Mouse (Mus musculus): ENCODE measurements at regions not wholly inside any gene's neighbourhood (a gene's known extent, or its start where the extent isn't known, plus 50 kb on each side); places are given as distances from the start of the nearest gene placed in this dataset.

DNA sequence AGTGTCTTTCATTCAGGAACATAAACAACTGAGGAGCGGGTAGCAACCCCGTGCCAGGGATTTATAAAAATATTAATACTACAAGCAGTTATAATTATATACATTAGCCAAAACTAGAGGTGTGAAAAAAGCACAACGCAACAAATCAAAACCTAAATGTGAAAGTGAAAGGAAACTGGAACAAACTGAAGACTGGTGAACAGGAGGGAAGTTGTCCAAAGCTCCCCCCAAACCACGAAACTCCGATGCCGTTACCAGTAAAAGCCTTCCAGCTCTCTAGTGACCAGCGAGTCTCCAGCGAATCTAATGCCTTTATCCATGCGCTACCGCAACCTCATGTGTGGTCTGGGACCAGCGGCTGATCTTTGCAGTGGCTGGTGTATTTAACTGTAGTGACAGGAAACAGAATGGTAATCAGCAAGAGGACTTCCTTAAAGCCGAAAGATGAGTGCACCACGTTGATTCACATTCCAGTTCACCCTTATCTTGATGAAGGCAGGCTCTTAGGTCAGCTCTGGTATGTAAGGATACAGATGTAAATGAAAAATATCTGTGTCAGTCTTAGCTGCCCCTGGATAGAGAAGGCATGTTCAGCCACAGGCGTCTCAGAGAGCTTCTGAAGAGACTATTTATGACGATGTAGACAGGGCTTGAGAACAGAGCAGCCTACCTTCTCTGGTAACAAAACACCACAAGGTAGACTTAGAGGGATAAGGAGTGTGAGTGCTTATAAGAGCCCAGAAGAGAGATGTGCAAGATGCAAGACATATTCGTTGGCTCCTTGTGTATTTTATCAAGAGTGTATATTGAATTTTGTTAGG is 394.0 kb downstream of the Gpat3 start:
- 33% methylated on average over 16 of the region's 16 CpGs for WGBS (ENCODE audit: insufficient replicate concordance)
- peak overlapping the region; percentile 27 for H3K4me2 ChIP-seq

DNA sequence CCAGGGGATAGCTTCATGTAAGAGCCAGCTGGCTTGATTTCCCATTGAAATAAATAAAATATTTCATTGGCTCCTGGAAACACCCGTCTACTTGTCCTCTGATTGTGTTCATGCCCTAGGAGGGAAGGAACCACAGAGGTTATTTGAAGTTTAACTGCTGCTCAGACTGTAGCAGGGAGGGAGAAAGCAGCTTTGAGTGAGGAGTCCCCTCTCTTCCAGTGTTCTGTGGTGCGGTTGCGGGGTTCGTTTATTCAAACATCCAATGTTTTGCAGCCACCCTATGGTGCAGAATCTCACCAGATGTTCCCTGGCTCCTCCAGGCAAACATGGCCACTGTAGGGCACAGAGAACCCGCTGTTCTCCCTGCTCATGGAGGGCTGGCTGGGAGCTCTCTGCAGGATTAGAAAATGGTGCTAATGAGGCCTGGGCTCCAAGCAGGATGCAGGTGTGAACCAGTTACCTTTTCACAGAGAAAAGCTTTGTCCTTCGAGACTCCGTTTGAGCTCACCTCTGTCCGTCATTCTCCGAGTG is 390.7 kb downstream of the Gpat3 start:
- Histone ChIP-seq H3K27me3 (replicated peaks) (no peaks in the 10 kb centered on the region), H3K36me3 (no peaks in the 10 kb centered on the region), H3K27ac (no peak overlapping the region), H3K9me3 (replicated peaks) (no peaks in the 10 kb centered on the region), H3K9ac (no peak overlapping the region), H3K4me2 (no peak overlapping the region), H3K4me1 (no peaks in the 10 kb centered on the region), H3K4me3 (no peak overlapping the region)
- 67% methylated on average over 9 of the region's 9 CpGs for WGBS (ENCODE audit: insufficient replicate concordance)
- no peak for ATAC-seq

More for the DNA sequence above, 394.0 kb downstream of the Gpat3 start:
- no peaks in the 10 kb centered on the region for H3K36me3 ChIP-seq
- H3K9me3 ChIP-seq (replicated peaks) = no peaks in the 10 kb centered on the region
- no peaks in the 10 kb centered on the region for H3K27me3 ChIP-seq (replicated peaks)
- H3K9ac ChIP-seq = no peak overlapping the region
- peak overlapping the region; percentile 23; the same call in 1 of the 2 replicates for H3K4me3 ChIP-seq
- no peaks in the 10 kb centered on the region for H3K4me1 ChIP-seq
- H3K27ac ChIP-seq = no peak overlapping the region
- ATAC-seq = no peak

DNA sequence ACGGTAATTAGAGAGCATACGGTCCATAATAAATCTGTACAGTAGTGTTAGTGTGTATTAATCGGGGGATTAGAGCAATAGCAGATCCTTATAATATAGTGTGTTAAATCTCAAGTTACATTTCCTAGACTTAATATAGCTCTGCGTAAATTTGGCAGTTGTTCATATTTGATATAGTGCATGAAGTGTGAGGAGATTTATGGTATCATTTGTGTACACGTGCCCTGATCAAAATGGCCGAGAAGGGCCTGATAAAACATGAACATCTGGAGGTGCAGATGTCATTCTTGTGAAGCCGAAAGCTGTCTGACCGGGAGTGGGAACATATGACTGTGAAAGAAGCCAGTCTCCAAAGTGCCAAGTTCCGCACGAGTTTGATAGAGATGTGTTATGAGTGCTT is 376.9 kb downstream of the Gpat3 start:
- H3K4me1 ChIP-seq = no peaks in the 10 kb centered on the region
- no peaks in the 10 kb centered on the region for H3K9me3 ChIP-seq (replicated peaks)
- H3K4me2 ChIP-seq = no peak overlapping the region
- no peak overlapping the region for H3K4me3 ChIP-seq
- H3K36me3 ChIP-seq = no peaks in the 10 kb centered on the region
- WGBS (ENCODE audit: insufficient replicate concordance) = 73% methylated on average over 10 of the region's 10 CpGs
- no peak overlapping the region for H3K9ac ChIP-seq
- no peaks in the 10 kb centered on the region for H3K27me3 ChIP-seq (replicated peaks)
- no peak overlapping the region for H3K27ac ChIP-seq
- no peak for ATAC-seq

DNA sequence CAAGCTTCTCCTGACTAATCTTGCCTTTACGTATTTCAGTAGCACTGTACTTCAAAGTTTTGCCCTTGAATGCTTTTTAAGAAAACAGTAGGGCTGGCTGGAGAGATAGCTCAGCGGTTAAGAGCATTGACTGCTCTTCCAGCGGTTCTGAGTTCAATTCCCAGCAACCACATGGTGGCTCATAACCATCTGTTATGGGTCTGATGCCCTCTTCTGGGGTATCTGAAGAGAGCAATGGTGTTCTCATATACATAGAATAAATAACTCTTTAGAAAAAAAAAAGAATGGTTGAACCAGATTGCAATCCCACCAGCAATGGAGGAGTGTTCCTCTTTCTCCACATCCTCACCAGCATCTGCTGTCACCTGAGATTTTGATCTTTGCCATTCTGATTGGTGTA is 372.6 kb downstream of the Gpat3 start:
- Histone ChIP-seq H3K27me3 (replicated peaks) (no peaks in the 10 kb centered on the region), H3K4me3 (no peak overlapping the region), H3K27ac (no peak overlapping the region), H3K4me2 (no peak overlapping the region), H3K9ac (no peak overlapping the region), H3K36me3 (no peaks in the 10 kb centered on the region), H3K9me3 (replicated peaks) (no peaks in the 10 kb centered on the region), H3K4me1 (no peaks in the 10 kb centered on the region)
- no peak for ATAC-seq
- 72% methylated on average over 3 of the region's 3 CpGs for WGBS (ENCODE audit: insufficient replicate concordance)

DNA sequence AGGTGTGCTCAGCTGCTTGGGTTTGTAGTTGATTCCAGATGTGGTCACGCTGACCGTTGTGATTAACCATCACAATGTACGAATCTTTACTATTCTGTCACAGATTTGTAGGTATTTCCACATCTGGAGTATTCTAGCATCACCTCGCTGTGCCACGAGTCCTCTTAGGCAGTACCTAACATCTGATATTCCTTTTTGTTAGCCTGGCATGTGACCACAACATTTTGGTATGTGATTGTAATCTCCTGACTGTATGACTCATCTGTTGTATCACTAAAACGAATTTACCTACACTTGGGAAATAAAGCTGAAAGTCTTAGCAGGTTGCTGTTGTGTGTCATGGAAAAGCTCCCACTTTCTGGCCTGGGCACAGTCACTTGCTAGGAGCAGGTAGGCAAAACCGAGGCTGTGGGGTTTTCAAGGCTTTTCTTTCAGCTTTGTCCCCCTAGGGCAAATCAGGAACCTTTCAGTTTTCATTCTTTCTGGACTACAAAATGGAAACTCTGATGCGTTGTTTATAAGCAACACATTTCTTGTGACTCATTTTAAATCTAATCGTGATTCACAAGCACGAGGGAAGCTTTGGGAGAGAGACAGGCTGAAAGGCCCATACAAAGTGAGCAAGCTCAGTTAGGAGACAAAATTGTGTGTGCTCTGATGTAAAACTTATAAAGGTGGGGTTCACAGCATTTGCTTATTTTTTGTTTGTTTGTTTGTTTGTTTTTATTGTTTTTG is 371.5 kb downstream of the Gpat3 start:
- Histone ChIP-seq H3K36me3 (no peaks in the 10 kb centered on the region), H3K9me3 (replicated peaks) (no peaks in the 10 kb centered on the region), H3K27ac (no peak overlapping the region), H3K4me1 (no peaks in the 10 kb centered on the region), H3K4me3 (no peak overlapping the region), H3K27me3 (replicated peaks) (no peaks in the 10 kb centered on the region), H3K4me2 (no peak overlapping the region), H3K9ac (no peak overlapping the region)
- 65% methylated on average over 10 of the region's 10 CpGs for WGBS (ENCODE audit: insufficient replicate concordance)
- no peak for ATAC-seq

DNA sequence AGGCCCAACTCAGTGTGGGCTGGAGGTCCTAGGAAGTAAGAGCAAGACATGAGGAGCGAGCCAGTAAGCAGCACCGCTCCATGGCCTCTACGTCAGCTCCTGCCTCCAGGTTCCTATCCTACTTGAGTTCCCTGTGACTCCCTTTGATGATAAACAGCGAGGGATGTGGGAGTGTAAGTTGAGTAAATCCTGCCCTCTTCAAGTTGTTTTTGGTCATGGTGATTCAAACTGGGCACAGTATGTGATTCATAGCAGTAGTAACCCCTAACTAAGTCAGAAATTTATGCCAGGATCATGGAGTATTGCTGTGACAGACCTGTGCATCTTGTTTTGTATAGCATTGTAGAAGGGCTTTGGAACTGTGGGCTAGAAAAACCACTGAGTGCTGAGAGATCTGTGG is 366.5 kb downstream of the Gpat3 start:
- ATAC-seq = no peak
- Histone ChIP-seq H3K4me1 (no peaks in the 10 kb centered on the region), H3K27me3 (replicated peaks) (no peaks in the 10 kb centered on the region), H3K4me2 (no peak overlapping the region), H3K27ac (no peak overlapping the region), H3K36me3 (no peaks in the 10 kb centered on the region), H3K9ac (no peak overlapping the region), H3K4me3 (no peak overlapping the region), H3K9me3 (replicated peaks) (no peaks in the 10 kb centered on the region)
- WGBS (ENCODE audit: insufficient replicate concordance) = 75% methylated on average over 4 of the region's 4 CpGs

DNA sequence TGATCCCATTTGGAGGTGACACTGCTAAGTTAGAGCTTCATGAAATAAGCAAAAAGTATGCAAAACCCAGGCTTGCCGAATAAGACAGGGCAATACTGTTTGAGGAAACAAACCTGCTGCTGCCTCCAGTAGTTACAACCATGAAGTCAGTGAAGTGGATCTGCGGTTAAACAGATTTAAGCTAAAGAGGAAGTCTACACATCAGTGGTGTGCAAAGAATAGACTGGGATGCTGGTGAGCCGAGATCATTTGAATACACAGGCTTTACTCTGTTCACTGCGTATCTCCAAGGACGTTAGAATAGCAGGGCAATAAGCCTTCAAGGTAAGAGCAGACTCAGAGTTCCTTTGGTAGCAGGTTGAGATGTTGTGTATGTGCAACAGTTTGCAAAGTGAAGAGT is 362.6 kb downstream of the Gpat3 start:
- no peak overlapping the region for H3K4me3 ChIP-seq
- no peak for ATAC-seq
- no peaks in the 10 kb centered on the region for H3K9me3 ChIP-seq (replicated peaks)
- H3K9ac ChIP-seq = no peak overlapping the region
- WGBS (ENCODE audit: insufficient replicate concordance) = 66% methylated on average over 5 of the region's 5 CpGs
- no peaks in the 10 kb centered on the region for H3K27me3 ChIP-seq (replicated peaks)
- H3K4me2 ChIP-seq = no peak overlapping the region
- no peaks in the 10 kb centered on the region for H3K36me3 ChIP-seq
- no peak overlapping the region for H3K27ac ChIP-seq
- H3K4me1 ChIP-seq = no peaks in the 10 kb centered on the region

DNA sequence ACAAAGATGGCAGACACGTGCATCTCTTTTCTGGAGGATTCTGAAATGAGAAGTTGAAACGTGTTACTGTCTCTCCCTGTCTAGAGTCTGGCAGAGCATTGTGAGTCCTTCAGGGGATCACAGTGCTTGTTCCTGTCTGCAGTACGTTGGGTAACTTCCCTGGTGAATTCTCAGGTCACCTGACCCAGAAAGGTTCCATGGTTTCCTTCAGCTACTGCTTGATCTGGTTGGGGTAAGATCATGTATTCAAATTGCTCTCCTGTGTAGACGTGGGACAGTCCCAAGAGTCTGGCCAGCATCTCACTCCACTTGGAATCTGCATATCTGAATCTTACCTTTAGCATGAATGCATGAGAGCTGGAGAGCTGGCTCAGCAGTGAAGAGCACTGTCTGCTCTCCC is 350.0 kb downstream of the Gpat3 start:
- ATAC-seq = no peak
- Histone ChIP-seq H3K36me3 (no peaks in the 10 kb centered on the region), H3K27me3 (replicated peaks) (no peaks in the 10 kb centered on the region), H3K9me3 (replicated peaks) (no peaks in the 10 kb centered on the region), H3K4me3 (no peak overlapping the region), H3K27ac (no peak overlapping the region), H3K9ac (no peak overlapping the region), H3K4me1 (no peaks in the 10 kb centered on the region), H3K4me2 (no peak overlapping the region)
- WGBS (ENCODE audit: insufficient replicate concordance) = 43% methylated on average over 4 of the region's 4 CpGs

DNA sequence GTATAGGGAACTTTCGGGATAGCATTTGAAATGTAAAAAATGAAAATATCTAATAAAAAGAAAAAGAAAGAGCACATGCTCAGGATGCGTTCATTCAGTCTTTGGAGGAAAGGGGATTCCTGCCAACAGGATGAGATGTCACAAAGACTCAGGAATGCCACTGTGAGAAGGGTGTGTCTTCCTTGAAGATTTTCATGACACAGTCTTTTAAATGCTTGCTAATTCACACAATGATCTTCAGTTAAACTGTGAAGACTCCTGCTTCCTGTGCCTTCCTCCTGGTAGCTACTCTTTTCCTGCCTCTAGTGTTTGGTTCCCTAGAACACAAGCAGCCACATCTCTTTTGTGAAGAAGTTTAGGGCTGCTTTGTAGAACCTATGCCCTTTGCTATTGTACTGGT is 345.5 kb downstream of the Gpat3 start:
- WGBS (ENCODE audit: insufficient replicate concordance) = 65% methylated on average over 2 of the region's 2 CpGs
- Histone ChIP-seq H3K27ac (no peak overlapping the region), H3K4me3 (no peak overlapping the region), H3K9ac (no peak overlapping the region), H3K9me3 (replicated peaks) (no peaks in the 10 kb centered on the region), H3K36me3 (no peaks in the 10 kb centered on the region), H3K4me1 (no peaks in the 10 kb centered on the region), H3K4me2 (no peak overlapping the region), H3K27me3 (replicated peaks) (no peaks in the 10 kb centered on the region)
- no peak for ATAC-seq

DNA sequence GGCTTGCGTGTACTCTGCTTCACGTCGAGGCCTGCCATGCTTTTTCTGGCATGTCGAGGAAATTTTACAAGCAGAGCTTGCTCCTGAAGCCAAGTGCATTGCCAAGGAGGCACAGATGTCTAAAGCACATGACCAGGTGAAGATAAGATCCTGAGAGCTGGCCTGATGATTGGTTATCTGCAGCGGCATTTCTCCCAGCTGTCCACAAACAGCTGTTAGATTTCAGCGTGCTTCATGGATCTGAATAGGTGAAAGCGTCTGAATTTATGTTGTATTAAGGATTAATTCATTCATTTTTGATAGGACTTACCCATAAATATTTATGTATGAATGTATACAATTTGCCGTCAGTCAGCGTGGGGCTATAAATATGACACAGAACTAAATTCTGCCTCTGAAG is 327.7 kb downstream of the Gpat3 start:
- Histone ChIP-seq H3K9ac (no peak overlapping the region), H3K4me1 (no peaks in the 10 kb centered on the region), H3K4me2 (no peak overlapping the region), H3K4me3 (no peak overlapping the region), H3K9me3 (replicated peaks) (no peaks in the 10 kb centered on the region), H3K27me3 (replicated peaks) (no peaks in the 10 kb centered on the region), H3K36me3 (no peaks in the 10 kb centered on the region), H3K27ac (no peak overlapping the region)
- no peak for ATAC-seq
- WGBS (ENCODE audit: insufficient replicate concordance) = 77% methylated on average over 9 of the region's 9 CpGs

DNA sequence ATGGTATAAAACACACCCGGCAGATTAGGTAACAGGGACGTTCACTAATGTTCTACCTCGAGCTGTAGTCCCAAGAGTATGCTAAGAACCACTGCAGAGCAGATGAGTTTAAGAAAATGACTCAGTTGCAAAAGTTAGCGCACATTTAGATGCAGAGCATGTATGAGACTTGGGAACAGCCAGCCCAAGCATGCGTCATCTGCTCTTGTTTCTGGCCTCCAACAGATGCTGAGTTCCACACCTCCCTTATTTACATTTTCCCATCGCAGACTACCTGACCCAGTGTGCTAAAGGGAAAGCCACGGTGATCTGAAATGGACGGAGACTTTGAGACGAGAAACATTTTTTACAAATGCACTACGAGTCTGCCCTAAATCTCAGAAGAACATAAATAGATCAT is 327.3 kb downstream of the Gpat3 start:
- no peak for ATAC-seq
- no peak overlapping the region for H3K9ac ChIP-seq
- no peaks in the 10 kb centered on the region for H3K36me3 ChIP-seq
- no peak overlapping the region for H3K4me2 ChIP-seq
- no peak overlapping the region for H3K4me3 ChIP-seq
- H3K27ac ChIP-seq = no peak overlapping the region
- no peaks in the 10 kb centered on the region for H3K4me1 ChIP-seq
- H3K27me3 ChIP-seq (replicated peaks) = no peaks in the 10 kb centered on the region
- no peaks in the 10 kb centered on the region for H3K9me3 ChIP-seq (replicated peaks)
- WGBS (ENCODE audit: insufficient replicate concordance) = 69% methylated on average over 10 of the region's 10 CpGs

DNA sequence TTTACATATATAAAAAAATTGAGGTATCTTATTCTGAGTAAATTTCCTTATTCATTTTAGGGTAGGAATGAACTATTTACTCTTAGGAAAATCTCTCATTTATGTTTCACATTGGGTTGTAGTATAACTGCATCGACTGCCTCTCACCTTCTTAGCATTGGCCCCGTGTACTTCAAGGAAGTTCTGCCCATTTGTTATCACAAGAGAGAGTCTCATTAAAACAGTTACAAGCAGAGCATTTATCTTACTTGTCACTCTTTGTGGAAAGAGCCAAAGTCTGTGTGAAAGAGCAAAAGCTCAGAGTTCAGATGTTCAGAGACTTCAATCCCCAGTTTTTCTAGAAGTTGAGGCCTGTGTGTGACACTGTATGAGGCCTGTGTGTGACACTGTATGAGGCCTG is 323.6 kb downstream of the Gpat3 start:
- 50% methylated on average over 2 of the region's 2 CpGs for WGBS (ENCODE audit: insufficient replicate concordance)

More for the DNA sequence above, 323.6 kb downstream of the Gpat3 start:
- H3K4me2 ChIP-seq = no peak overlapping the region
- no peak overlapping the region for H3K27ac ChIP-seq
- H3K9ac ChIP-seq = no peak overlapping the region
- no peaks in the 10 kb centered on the region for H3K36me3 ChIP-seq
- no peaks in the 10 kb centered on the region for H3K9me3 ChIP-seq (replicated peaks)
- H3K4me3 ChIP-seq = no peak overlapping the region
- no peaks in the 10 kb centered on the region for H3K27me3 ChIP-seq (replicated peaks)
- no peak for ATAC-seq
- H3K4me1 ChIP-seq = no peaks in the 10 kb centered on the region
